Mouse (Mus musculus): ENCODE measurements around the gene Olfr544.

DNA sequence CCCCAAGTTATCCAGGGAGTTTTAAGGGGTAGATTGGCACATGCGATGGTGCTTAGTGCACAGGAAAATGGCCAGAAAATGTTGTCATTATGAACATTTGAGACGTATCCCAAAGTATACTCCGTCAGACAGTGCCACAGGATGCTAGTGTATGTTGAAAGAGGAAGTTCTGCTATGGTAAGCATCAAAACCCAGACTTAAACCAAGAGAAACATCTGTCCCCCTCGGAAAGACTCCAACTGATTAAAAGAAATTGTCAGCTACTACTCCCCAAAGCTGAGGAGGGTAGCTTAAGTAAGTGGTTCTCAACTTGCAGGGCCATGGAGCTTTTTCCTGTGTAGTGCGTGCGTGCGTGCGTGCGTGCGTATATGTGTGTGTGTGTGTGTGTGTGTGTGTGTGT is 23.8 kb upstream of the Olfr544 start:
- no peak for TF ChIP-seq CTCF (IDR thresholded peaks at IDR 0.05; ENCODE audit: low read depth)
- TF ChIP-seq EP300 (IDR thresholded peaks at IDR 0.05; ENCODE audit: low read depth): no peak

All from liver, postnatal 0 days (tissue).